Mouse (Mus musculus): ENCODE data around the gene Gm10985. TPM values are rescaled to one million over a fixed set of nuclear protein-coding genes. Genes with fewer than 3 reads are reported as not detected.

The Gm10985 gene
- polyA plus RNA-seq, 1 experiment, result not detected

- TF ChIP-seq CTCF (IDR thresholded peaks at IDR 0.05; ENCODE audit: low read depth, low read length), result no peak
- TF ChIP-seq EP300 (IDR thresholded peaks at IDR 0.05; ENCODE audit: insufficient read depth, low read depth, low read length), result no peak
- TF ChIP-seq POLR2A (IDR thresholded peaks at IDR 0.05; ENCODE audit: insufficient read depth, low read length), result no peak
- no peaks in the 10 kb centered on the region for H3K9me3 ChIP-seq (replicated peaks; ENCODE audit: control insufficient read depth, insufficient read depth, low read length, poor library complexity, severe bottlenecking)
- H3K4me1 ChIP-seq (ENCODE audit: control insufficient read depth, insufficient read depth, low read length), result no peaks in the 10 kb centered on the region
- H3K27me3 ChIP-seq (ENCODE audit: control insufficient read depth, insufficient read depth, low read length, poor library complexity, severe bottlenecking), result no peaks in the 10 kb centered on the region; the same call in 1 of the 2 replicates
- H3K9ac ChIP-seq (ENCODE audit: low read depth, poor library complexity, severe bottlenecking), result no peak overlapping the region
- no peak overlapping the region for H3K27ac ChIP-seq (ENCODE audit: insufficient read depth, low read length)
- H3K4me3 ChIP-seq (ENCODE audit: low read depth, low read length), result no peak overlapping the region
- H3K36me3 ChIP-seq (ENCODE audit: control insufficient read depth, insufficient read depth, low read length, poor library complexity, severe bottlenecking), result no peaks in the 10 kb centered on the region
These were observed 2.8 kb downstream of the Gm10985 start for GRCm38 (mm10) chr3:53847726-53848125.

- no peak for TF ChIP-seq EP300 (IDR thresholded peaks at IDR 0.05; ENCODE audit: insufficient read depth, low read depth, low read length)
- no peak for TF ChIP-seq POLR2A (IDR thresholded peaks at IDR 0.05; ENCODE audit: insufficient read depth, low read length)
- TF ChIP-seq CTCF (IDR thresholded peaks at IDR 0.05; ENCODE audit: low read depth, low read length), result no peak
- Histone ChIP-seq H3K9ac (ENCODE audit: low read depth, poor library complexity, severe bottlenecking) (no peak overlapping the region), H3K27ac (ENCODE audit: insufficient read depth, low read length) (no peak overlapping the region), H3K27me3 (ENCODE audit: control insufficient read depth, insufficient read depth, low read length, poor library complexity, severe bottlenecking) (no peaks in the 10 kb centered on the region; the same call in 1 of the 2 replicates), H3K36me3 (ENCODE audit: control insufficient read depth, insufficient read depth, low read length, poor library complexity, severe bottlenecking) (no peaks in the 10 kb centered on the region), H3K4me1 (ENCODE audit: control insufficient read depth, insufficient read depth, low read length) (no peaks in the 10 kb centered on the region), H3K9me3 (replicated peaks; ENCODE audit: control insufficient read depth, insufficient read depth, low read length, poor library complexity, severe bottlenecking) (no peaks in the 10 kb centered on the region), H3K4me3 (ENCODE audit: low read depth, low read length) (no peak overlapping the region)
These were observed 3.4 kb downstream of the Gm10985 start for GRCm38 (mm10) chr3:53848262-53848661.

- Histone ChIP-seq H3K27ac (ENCODE audit: insufficient read depth, low read length) (no peak overlapping the region), H3K9me3 (replicated peaks; ENCODE audit: control insufficient read depth, insufficient read depth, low read length, poor library complexity, severe bottlenecking) (no peaks in the 10 kb centered on the region), H3K4me1 (ENCODE audit: control insufficient read depth, insufficient read depth, low read length) (no peaks in the 10 kb centered on the region), H3K9ac (ENCODE audit: low read depth, poor library complexity, severe bottlenecking) (no peak overlapping the region), H3K4me3 (ENCODE audit: low read depth, low read length) (no peak overlapping the region), H3K36me3 (ENCODE audit: control insufficient read depth, insufficient read depth, low read length, poor library complexity, severe bottlenecking) (peaks cover 9% of the 10 kb centered on the region), H3K27me3 (ENCODE audit: control insufficient read depth, insufficient read depth, low read length, poor library complexity, severe bottlenecking) (no peaks in the 10 kb centered on the region; the same call in 1 of the 2 replicates)
- TF ChIP-seq POLR2A (IDR thresholded peaks at IDR 0.05; ENCODE audit: insufficient read depth, low read length) (no peak), CTCF (IDR thresholded peaks at IDR 0.05; ENCODE audit: low read depth, low read length) (no peak), EP300 (IDR thresholded peaks at IDR 0.05; ENCODE audit: insufficient read depth, low read depth, low read length) (no peak)
These were observed 9.4 kb downstream of the Gm10985 start for GRCm38 (mm10) chr3:53854261-53854660.

- Histone ChIP-seq H3K4me1 (ENCODE audit: control insufficient read depth, insufficient read depth, low read length) (no peaks in the 10 kb centered on the region), H3K9ac (ENCODE audit: low read depth, poor library complexity, severe bottlenecking) (no peak overlapping the region), H3K27ac (ENCODE audit: insufficient read depth, low read length) (no peak overlapping the region), H3K36me3 (ENCODE audit: control insufficient read depth, insufficient read depth, low read length, poor library complexity, severe bottlenecking) (peaks cover 12% of the 10 kb centered on the region), H3K27me3 (ENCODE audit: control insufficient read depth, insufficient read depth, low read length, poor library complexity, severe bottlenecking) (no peaks in the 10 kb centered on the region), H3K9me3 (replicated peaks; ENCODE audit: control insufficient read depth, insufficient read depth, low read length, poor library complexity, severe bottlenecking) (no peaks in the 10 kb centered on the region), H3K4me3 (ENCODE audit: low read depth, low read length) (no peak overlapping the region)
- TF ChIP-seq CTCF (IDR thresholded peaks at IDR 0.05; ENCODE audit: low read depth, low read length) (no peak), POLR2A (IDR thresholded peaks at IDR 0.05; ENCODE audit: insufficient read depth, low read length) (no peak), EP300 (IDR thresholded peaks at IDR 0.05; ENCODE audit: insufficient read depth, low read depth, low read length) (no peak)
These were observed 9.9 kb downstream of the Gm10985 start for GRCm38 (mm10) chr3:53854831-53855230.

- TF ChIP-seq POLR2A (IDR thresholded peaks at IDR 0.05; ENCODE audit: insufficient read depth, low read length) (no peak), CTCF (IDR thresholded peaks at IDR 0.05; ENCODE audit: low read depth, low read length) (no peak), EP300 (IDR thresholded peaks at IDR 0.05; ENCODE audit: insufficient read depth, low read depth, low read length) (no peak)
- Histone ChIP-seq H3K4me3 (ENCODE audit: low read depth, low read length) (peak within 1 kb of the TSS; percentile 100), H3K36me3 (ENCODE audit: control insufficient read depth, insufficient read depth, low read length, poor library complexity, severe bottlenecking) (peaks cover 7% of the 10 kb centered on the region), H3K9me3 (replicated peaks; ENCODE audit: control insufficient read depth, insufficient read depth, low read length, poor library complexity, severe bottlenecking) (no peaks in the 10 kb centered on the region), H3K27ac (ENCODE audit: insufficient read depth, low read length) (no peak within 1 kb of the TSS), H3K4me1 (ENCODE audit: control insufficient read depth, insufficient read depth, low read length) (peaks cover 4% of the 10 kb centered on the region), H3K27me3 (ENCODE audit: control insufficient read depth, insufficient read depth, low read length, poor library complexity, severe bottlenecking) (no peaks in the 10 kb centered on the region), H3K9ac (ENCODE audit: low read depth, poor library complexity, severe bottlenecking) (peak within 1 kb of the TSS; percentile 62)
These were observed 18.7 kb downstream of the Gm10985 start, which contains the start of gene Ufm1 for GRCm38 (mm10) chr3:53863383-53864220. Gene Ufm1 (minus strand): TSS chr3:53863830.

DNA sequence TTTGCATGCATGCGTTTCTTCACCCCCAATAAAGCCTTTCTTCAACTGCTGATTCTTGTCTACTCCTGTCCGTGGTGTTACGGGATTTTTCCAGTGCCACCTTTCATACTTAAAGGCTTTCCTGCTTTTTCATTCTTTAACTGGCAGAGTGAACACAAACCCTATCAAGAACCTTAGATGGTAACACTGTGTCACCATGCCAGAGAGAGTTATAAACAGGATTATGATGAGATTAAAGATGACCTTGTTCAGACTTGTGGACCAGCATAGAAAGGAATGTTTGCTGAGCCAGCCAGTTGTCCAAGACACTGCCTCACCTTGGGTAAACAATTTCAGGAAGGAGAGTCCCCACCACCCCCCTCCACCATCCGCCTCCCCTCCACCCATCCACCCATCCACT lies 23.3 kb downstream of the Gm10985 start:
- Histone ChIP-seq H3K27me3 (ENCODE audit: control insufficient read depth, insufficient read depth, low read length, poor library complexity, severe bottlenecking) (no peaks in the 10 kb centered on the region), H3K4me3 (ENCODE audit: low read depth, low read length) (no peak overlapping the region), H3K36me3 (ENCODE audit: control insufficient read depth, insufficient read depth, low read length, poor library complexity, severe bottlenecking) (no peaks in the 10 kb centered on the region), H3K9me3 (replicated peaks; ENCODE audit: control insufficient read depth, insufficient read depth, low read length, poor library complexity, severe bottlenecking) (no peaks in the 10 kb centered on the region), H3K4me1 (ENCODE audit: control insufficient read depth, insufficient read depth, low read length) (peaks cover 13% of the 10 kb centered on the region), H3K27ac (ENCODE audit: insufficient read depth, low read length) (peak overlapping the region; percentile 28; the same call in 1 of the 2 replicates), H3K9ac (ENCODE audit: low read depth, poor library complexity, severe bottlenecking) (no peak overlapping the region)
- TF ChIP-seq EP300 (IDR thresholded peaks at IDR 0.05; ENCODE audit: insufficient read depth, low read depth, low read length) (no peak), CTCF (IDR thresholded peaks at IDR 0.05; ENCODE audit: low read depth, low read length) (no peak), POLR2A (IDR thresholded peaks at IDR 0.05; ENCODE audit: insufficient read depth, low read length) (no peak)
